Mouse (Mus musculus) adrenal gland, adult 18-20 months (tissue): Measurements from ENCODE around the gene Tdrd9. TPM values are rescaled to one million over a fixed set of nuclear protein-coding genes. Genes with fewer than 3 reads are reported as not detected.

Experiments
- DNase-seq, 2 experiments: peaks; one replicate each; pipeline ENCODE4 v3.0.0; 2021 to 2022; ENCODE audit warnings: low spot score in 2 of 2
- microRNA-seq, 2 experiments: library from miRNA; unstranded; fragments of <30 nt; microRNA quantifications; one replicate each; pipeline ENCODE4 v1.2.0; 2021; ENCODE audit warnings: borderline number of aligned reads in 2 of 2
- total RNA-seq, 2 experiments: library from RNA; stranded (reverse); gene quantifications; 1 replicate in 1 of 2; 2 replicates in 1 of 2; pipeline ENCODE4 v1.2.3; 2021

Tdrd9 gene
- total RNA-seq, 2 experiments from 2014 or later, result 0.30 TPM; not detected in 1

DNA sequence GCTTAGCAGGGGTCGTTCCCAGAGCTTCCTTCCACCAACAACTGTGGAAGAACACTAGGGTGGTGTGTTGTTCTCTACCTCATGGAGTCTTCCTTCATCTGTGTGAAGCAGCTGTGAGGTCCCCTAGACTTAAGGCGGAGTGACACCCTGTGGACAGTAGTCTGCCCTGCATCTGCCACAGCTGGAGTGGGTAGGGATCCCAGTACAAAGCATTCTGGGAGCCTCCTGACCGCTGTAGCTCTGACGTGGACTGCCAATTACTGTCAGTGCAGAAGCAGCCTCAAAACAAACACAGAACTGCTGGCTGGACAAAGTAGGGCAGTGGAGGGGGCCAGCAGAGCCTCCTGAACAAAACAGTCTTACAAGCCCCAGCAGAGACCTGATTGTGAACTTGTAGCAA, 129.7 kb downstream of the Tdrd9 start:
- DNase-seq, result no peak

DNA sequence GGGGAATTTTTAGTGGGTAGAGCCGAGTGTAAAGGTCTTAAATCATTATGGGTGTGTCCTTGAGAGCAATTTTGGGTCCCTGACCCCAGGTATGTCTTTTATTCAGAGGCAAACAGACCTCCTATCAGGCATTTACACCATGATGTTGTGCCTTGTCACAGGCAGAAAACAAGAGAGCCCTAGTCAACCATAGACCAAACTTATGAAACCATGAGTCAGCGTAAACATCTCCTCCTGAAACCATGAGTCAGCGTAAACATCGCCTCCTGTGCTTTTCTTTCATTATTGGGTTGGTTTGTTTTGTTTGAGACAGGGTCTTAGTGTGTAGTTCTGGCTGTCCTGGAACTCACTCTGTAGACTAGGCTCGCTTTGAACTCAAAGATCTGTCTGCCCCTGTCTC, 131.8 kb downstream of the Tdrd9 start:
- DNase-seq, result no peak

DNA sequence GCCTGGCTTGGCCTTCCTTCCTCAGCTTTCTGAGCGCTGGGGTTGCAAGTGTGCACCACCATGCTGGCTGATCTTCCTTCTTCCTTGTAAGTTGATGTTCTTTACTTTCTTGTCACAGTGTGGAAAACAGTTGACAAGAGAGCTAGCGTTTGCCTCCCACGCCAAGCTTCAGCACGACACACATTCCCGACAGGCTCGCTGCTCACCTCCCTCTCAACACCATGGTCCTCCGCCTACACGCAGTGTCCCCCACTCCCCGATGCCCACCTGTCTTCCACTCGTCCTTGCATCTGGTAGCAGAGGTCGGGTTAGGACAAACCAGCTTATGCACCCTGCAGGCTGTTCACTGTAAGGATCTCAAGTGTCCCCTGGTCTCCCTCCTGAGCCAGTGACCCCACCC, 133.5 kb downstream of the Tdrd9 start:
- no peak for DNase-seq

DNA sequence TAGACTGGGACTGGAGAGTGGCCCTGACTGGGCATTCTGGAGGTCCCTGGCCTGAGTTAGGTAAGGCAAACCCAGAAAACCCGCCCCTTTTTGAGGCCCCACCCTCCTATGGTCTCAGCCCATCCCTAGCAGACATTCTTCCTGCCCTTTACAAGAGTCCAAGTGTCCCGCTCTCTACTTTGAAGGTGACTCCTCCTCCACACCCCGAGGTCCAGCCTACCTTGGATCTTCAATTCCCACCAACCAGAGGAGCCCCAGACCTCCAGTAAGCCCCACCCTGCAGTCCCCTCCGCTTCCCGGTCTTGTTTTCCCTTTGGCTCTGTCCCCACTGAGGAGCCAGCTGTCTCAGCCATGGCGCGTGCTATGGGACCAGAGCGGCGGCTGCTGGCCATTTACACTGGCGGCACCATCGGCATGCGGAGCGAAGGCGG, 135.2 kb downstream of the Tdrd9 start, which contains the start of gene Aspg:
TSS of gene Aspg (plus strand) at position 139 of the 431 bp plus-strand sequence.
- DNase-seq, result no peak

DNA sequence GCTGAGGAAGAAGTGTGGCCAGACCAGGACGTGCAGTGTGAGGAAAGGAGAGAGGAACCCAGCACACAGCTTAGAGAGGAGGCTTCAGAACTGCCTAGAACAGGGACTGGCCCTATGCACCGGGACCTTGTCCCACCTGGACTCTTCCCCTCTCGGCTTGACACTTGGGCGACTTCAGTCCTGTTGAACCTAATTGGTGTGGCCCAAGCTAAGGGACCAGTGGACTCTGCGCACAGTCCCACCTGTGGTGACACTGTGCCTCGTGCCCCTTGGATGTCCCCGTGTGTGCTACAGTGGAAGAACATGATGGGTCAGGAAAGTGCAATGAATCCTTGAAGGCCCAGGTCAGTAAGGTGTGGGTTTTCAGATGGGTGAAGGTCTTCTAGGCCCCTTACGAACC, 136.3 kb downstream of the Tdrd9 start:
- DNase-seq, result no peak

DNA sequence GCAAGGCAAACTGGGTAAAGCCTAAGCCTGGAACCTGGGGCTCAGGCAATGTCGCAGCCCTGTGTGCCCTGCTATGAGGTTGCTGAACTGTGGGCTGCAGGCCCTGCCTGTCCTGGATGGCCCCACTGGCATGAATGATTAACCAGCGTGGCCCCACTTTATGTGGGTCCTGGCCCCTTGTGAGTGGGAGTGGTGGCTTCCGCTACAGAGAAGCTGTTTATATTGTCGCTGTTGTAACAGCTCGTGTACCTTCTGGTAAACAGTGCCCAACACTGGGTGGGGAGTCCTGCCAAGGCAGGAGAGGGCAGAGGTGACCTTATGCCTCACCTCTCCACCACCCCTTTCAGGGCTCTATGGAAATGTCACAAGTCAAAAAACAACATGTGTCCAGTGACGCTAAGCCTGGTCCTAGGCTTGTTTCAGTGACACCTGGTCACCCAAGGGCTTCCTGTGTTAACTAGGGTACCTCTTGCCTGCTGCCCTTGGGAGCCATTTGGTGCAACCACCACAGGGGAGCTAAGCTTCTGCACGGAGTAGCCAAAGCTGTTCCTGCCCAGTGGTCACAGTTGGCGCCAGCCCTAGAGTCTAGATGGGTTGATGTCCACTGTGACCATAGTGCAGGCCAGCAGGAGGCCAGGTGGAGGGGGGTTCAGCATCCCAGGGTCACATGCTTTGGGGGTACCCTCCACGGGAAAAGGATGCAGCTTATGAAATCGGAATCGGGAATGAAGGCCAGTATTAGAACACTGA, 137.5 kb downstream of the Tdrd9 start:
- DNase-seq, result no peak

DNA sequence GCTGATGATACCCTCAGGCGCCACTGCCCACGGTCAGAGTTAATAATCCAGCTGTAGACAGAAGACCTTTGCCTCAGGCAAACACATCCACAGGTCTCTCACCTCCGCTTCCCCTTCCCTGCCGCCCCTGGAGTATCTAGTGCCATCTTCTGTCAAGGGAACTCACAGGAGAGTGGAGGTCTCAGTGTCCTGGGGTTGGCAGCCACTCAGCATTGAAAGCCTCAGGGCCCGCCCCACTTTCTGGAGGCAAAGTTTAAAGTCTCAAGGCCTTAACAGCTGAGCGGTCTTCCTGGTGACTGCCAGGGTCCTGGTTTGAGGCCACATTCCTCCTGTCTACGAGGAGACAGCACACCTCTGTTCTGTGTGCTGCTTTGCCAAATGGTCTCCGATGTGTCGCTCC, 138.3 kb downstream of the Tdrd9 start:
- no peak for DNase-seq

DNA sequence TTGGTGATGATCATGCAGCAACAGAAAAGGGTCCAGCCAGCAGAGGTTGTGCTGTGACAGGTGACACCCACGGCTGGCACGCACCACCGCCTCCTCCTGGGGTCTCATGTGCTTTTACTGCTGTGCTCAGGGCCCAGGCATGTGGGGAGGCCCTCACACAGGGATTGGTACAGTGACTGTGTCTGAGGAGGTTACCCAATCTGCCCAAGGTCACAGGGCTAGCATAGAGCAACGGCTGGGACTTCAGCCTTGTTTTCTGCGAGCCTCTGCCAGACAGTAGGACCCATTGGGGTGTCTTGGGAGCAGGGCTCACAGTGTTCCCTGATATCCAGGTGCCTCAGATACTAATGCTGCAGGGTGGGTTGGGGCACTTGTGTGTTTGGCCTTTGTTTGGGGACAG, 140.0 kb downstream of the Tdrd9 start:
- peak in 1 of 2 experiments; percentile 49 for DNase-seq

DNA sequence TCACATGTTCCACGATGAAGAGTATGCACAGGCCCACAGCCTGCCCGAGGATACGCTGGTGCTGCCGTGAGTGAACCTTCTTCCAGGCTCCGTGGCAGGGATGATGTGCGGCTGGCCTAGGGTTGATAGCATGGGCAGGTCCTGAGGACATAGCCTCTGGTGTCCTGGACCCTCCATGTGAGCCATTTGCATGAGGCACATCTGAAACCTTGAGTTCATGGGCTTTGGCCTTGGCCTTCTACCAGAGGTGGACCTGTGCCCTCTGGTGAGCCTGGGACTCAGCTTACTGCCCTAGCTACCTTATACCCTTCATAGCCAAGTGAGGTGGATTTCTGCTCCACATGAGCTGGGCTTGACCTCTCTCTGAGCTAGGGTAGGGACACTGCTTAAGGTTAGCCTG, 140.9 kb downstream of the Tdrd9 start:
- DNase-seq, result no peak

DNA sequence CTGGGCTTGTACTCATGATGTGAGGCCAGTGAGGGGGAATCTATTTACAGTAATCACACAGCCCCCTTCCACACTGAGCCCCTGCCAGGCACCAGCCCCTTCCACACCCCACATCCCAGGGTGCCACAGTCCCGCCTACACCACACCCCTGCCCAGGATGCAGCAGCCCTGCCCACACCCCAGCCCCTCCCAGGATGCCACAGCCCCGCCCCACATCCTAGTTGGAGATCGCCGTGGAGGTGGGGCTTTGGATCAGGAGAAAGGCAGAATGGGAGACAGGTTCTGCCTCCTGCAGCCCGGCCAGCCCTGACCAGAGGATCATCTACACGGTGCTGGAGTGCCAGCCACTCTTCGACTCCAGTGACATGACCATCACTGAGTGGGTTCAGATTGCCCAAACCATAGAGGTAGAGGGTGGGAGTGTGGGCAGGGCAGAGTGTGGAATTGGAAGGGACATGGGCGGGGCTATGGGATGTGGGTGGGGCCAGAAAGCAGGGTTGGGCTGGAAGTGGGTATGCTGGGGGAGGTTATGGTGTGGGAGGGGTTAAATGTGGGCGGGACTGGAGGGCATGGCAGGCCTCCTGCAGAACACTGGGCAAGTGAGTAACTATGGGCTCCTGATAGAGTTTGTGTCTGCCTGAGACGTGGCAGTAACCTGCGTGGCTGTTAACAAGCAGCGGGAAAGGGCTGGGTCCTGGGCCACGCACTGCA, 141.5 kb downstream of the Tdrd9 start:
- no peak for DNase-seq

DNA sequence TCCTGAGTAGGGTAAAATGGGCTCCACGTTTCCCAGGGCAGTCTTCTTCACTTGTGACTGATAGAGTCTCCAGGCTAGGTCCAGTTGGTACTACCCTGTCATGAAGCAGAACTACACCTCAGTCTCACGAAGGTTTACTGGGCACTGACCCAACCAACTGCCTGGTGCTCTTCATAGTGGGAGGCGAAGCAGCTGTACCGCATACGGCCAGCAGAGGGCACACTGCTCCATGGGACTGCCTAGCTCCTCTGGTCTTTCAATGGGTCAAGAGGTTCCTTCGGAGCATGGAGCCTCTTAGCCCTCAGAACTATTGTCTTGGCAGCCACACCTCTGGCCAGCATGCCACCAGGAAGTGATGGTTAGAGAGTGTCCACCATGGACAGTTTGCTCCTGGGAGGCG, 142.4 kb downstream of the Tdrd9 start:
- DNase-seq, result peak; percentile 90 to 91

DNA sequence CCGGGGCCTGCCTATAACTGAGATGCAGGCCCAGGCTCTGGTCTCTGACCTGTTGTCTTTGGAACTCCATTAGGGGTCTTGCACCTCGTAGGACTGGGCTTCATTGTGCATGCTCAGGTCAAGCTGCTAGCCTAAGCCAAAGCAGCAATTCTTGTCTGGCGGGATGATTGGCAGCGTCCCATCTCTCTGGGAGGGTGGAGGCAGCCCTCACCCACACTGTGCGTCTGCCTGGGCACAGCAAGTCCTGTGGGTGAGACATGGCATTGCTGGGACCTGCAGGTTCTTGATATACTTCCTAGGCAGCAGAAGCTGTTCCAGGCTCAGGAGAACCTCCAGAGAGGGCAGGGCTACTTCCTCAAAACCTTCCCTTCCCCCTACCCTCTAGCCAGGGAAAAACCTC, 145.6 kb downstream of the Tdrd9 start:
- DNase-seq, result no peak

DNA sequence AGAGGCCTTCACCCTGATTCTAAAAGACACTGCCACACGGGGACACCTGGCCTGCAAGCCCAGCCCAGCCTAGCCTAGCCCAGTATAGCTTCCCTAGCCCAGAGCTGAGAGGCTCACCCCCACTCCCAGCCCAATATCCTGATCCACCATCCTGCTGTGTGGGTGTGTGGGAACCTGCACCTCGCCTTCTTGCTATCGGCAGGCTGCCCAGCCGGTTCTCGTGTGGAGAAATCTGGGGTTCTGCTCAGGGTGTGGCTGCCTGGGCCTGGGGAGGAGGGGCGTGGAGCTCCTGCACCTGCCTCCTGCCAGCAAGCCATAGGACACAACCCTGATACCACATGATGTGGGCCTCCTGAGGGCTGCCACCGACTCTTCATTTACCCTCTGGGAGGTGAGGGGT, 146.3 kb downstream of the Tdrd9 start:
- DNase-seq, result no peak

Small RNA genes lying within 50 kb of the gene (microRNA-seq; reads per million reads assigned to microRNA genes)
- gene Mir3073a (0 reads per million in 2 experiments), gene Mir3073b (0 reads per million in 2 experiments)

Other genes with a start within 250 kb of the Tdrd9 start
- gene Klc1, start 212.7 kb upstream of the Tdrd9 start, total RNA-seq, result 100 to 1,000 TPM in 1 of 2 experiments, 10 to 100 TPM in 1; 93.1 to 126 TPM
- 10 to 100 TPM; 13.0 to 13.7 TPM for gene Xrcc3, start 157.7 kb upstream of the Tdrd9 start, total RNA-seq
- 100 to 1,000 TPM in 1 of 2 experiments, 10 to 100 TPM in 1; 84.6 to 101 TPM for gene Zfyve21, start 157.4 kb upstream of the Tdrd9 start, total RNA-seq
- gene Ppp1r13b, start 63.4 kb upstream of the Tdrd9 start, total RNA-seq, result 10 to 100 TPM; 16.2 to 19.4 TPM
- gene Atp5mpl, start 4.6 kb upstream of the Tdrd9 start, total RNA-seq, result 100 to 1,000 TPM; 359 to 454 TPM
- gene Rd3l, start 9.8 kb downstream of the Tdrd9 start, total RNA-seq, result not detected
- gene Aspg, start 135.1 kb downstream of the Tdrd9 start, total RNA-seq, result 10 to 100 TPM; 32.9 to 41.5 TPM
- 1 to 10 TPM; 6.9 to 7.1 TPM for gene Kif26a, start 174.6 kb downstream of the Tdrd9 start, total RNA-seq